Mouse (Mus musculus): ENCODE measurements around the gene Zbtb42.
A peak's percentile ranks its signal among the peaks of the same experiment; 100 is the strongest.

Zbtb42 gene

GRCm38 (mm10) chr12:112678555-112679026, at the start of gene Zbtb42:
Zbtb42 (plus strand) TSS chr12:112678828.
- peak; percentile 52 for DNase-seq (ENCODE audit: low spot score)

- DNase-seq (ENCODE audit: low spot score), result no peak
Observed at GRCm38 (mm10) chr12:112628928-112629721, 49.5 kb upstream of the Zbtb42 start.

- no peak for DNase-seq (ENCODE audit: low spot score)
Observed at GRCm38 (mm10) chr12:112630029-112630428, 48.6 kb upstream of the Zbtb42 start.

GRCm38 (mm10) chr12:112630796-112631195, 47.8 kb upstream of the Zbtb42 start:
- DNase-seq (ENCODE audit: low spot score), result no peak

- no peak for DNase-seq (ENCODE audit: low spot score)
Observed at GRCm38 (mm10) chr12:112631472-112631871, 47.2 kb upstream of the Zbtb42 start.

- no peak for DNase-seq (ENCODE audit: low spot score)
Observed at GRCm38 (mm10) chr12:112632084-112632777, 46.4 kb upstream of the Zbtb42 start.

- DNase-seq (ENCODE audit: low spot score), result no peak
Observed at GRCm38 (mm10) chr12:112632907-112633306, 45.7 kb upstream of the Zbtb42 start.

- no peak for DNase-seq (ENCODE audit: low spot score)
Observed at GRCm38 (mm10) chr12:112633686-112634085, 44.9 kb upstream of the Zbtb42 start.

GRCm38 (mm10) chr12:112639526-112639925, 39.1 kb upstream of the Zbtb42 start:
- DNase-seq (ENCODE audit: low spot score), result no peak

GRCm38 (mm10) chr12:112643126-112643525, 35.5 kb upstream of the Zbtb42 start:
- no peak for DNase-seq (ENCODE audit: low spot score)

- DNase-seq (ENCODE audit: low spot score), result peak; percentile 100
Observed at GRCm38 (mm10) chr12:112644180-112644854, 34.3 kb upstream of the Zbtb42 start, which contains the start of gene Siva1. Siva1 (plus strand) TSS chr12:112644679.

GRCm38 (mm10) chr12:112644855-112645506, 33.6 kb upstream of the Zbtb42 start:
- DNase-seq (ENCODE audit: low spot score), result no peak

- DNase-seq (ENCODE audit: low spot score), result peak; percentile 79
Observed at GRCm38 (mm10) chr12:112646139-112646538, 32.5 kb upstream of the Zbtb42 start.

- no peak for DNase-seq (ENCODE audit: low spot score)
Observed at GRCm38 (mm10) chr12:112648081-112648480, 30.5 kb upstream of the Zbtb42 start.

- DNase-seq (ENCODE audit: low spot score), result no peak
Observed at GRCm38 (mm10) chr12:112651778-112652439, 26.7 kb upstream of the Zbtb42 start.

- DNase-seq (ENCODE audit: low spot score), result peak; percentile 54
Observed at GRCm38 (mm10) chr12:112653157-112653824, 25.3 kb upstream of the Zbtb42 start.

- no peak for DNase-seq (ENCODE audit: low spot score)
Observed at GRCm38 (mm10) chr12:112654076-112654475, 24.6 kb upstream of the Zbtb42 start.

- no peak for DNase-seq (ENCODE audit: low spot score)
Observed at GRCm38 (mm10) chr12:112658619-112659018, 20.0 kb upstream of the Zbtb42 start.

GRCm38 (mm10) chr12:112659109-112659508, 19.5 kb upstream of the Zbtb42 start:
- DNase-seq (ENCODE audit: low spot score), result no peak

GRCm38 (mm10) chr12:112660576-112661326, 17.9 kb upstream of the Zbtb42 start:
- no peak for DNase-seq (ENCODE audit: low spot score)
